Mouse (Mus musculus) left cerebral cortex, postnatal 25 days (tissue): ENCODE results near the gene Vasn. TPM values are rescaled to one million over a fixed set of nuclear protein-coding genes. Genes with fewer than 3 reads are reported as not detected.

ENCODE experiments used
- DNase-seq, 2 experiments: peaks; one replicate each; pipeline ENCODE4 v3.0.0; 2022; ENCODE audit warnings: low spot score in 2 of 2, mixed read lengths in 1 of 2
- intact Hi-C: fragments of 180-260 bp; cut with DNase I; formaldehyde crosslinking; loops from one replicate; pipeline ENCODE4 v1.15.1; 2025
- total RNA-seq, 2 experiments: library from RNA; stranded (reverse); gene quantifications; 2 replicates each; pipeline ENCODE4 v1.2.3; 2021

The Vasn gene
- total RNA-seq, 2 experiments from 2014 or later = 7.5 to 9.9 TPM

DNA sequence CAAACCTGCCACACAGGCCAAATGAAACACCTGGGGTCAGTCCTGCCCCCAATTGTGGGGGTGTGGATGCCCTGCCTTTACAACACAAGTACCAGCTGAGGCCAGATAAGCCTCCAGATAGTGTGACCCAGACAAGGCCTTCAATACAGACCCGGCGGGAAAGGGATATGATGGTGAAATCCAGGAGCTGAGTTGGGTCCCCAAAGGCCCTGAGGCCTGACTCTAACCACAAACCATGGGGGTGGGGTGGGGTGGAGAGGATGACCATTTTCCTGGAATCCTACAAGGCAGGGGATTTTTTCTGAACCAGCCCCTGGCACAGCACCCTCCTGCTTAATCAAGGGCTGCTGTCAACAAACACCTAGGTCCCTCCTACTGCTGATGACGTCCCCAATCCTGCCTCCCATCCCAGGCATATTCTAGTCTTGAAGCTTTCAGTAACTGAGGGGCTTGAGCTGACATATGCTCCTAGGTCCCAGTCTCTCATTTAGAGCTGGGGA is 800 bp upstream of the Vasn start:
- intact Hi-C loops = no loop called here

DNA sequence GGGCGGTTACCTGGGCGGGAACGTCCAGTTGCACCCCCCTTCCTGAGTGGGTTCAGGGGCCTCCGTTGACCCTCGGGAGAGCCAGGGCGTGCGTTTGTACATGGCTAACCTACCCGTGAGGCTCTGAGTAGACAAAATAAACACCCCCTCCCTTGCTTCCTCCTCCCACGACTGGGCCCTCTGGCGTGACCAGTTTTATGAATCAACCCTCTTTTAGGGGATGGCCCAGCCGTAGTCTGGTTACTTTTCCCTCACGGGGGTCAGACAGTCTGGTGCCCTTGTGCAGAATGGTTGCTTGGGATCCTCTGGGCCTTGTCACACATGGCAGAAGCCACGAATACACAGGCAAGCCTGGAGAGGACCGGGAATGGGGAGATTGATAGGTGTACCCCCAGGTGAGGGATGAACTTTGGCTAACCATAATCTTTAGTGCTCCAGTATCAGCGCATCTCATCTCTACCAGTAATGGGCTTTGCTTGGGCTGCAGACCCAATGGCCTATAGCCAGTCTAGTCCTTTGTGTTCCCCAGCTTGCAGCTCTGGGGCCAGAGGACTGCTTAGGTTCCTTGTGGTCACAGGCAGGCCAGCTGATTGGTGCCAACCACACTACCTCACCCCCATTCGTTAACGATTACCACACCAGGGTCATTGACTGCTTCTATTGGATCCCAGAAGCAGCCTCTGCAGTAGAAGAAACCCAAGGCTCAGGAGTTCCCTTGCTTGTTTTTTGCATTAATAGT is 695 bp downstream of the Vasn start:
- peak in 1 of 2 experiments; percentile 35 for DNase-seq
- intact Hi-C loops = no loop called here

More for the DNA sequence above, 800 bp upstream of the Vasn start:
- DNase-seq = no peak

DNA sequence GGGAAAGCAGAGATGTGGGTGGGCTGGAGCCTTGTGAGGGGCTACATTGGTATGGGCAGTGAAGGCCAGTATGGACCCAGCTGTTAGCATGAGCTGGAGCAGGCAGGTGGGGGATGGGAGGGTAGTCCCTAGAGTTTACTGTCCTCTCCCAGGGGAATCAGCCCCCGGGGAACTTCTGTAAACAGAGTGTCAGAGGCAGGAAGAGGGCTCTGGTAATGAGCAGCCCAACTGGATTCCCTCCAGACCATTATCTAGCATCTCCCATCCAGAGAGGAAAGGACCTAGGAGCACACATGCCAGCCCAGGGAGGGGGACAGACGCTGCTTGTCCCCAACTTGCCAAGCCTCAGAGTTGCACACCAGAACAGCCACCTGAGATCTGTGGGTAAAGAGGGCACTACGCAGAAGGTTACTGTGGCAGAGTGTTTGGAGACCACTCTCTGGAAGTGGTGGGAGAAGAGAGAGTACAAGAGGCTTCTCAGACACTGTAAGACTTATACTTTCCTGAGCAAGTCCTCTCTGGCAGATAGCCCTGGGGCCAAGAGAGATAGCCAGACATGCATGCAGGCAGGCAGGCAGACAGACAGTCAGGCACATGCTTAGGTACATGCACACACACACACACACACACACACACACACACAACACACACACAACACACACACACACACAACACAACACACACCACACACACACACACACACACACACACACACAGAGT is 1.5 kb downstream of the Vasn start:
- DNase-seq = no peak
- intact Hi-C loops = no loop called here

DNA sequence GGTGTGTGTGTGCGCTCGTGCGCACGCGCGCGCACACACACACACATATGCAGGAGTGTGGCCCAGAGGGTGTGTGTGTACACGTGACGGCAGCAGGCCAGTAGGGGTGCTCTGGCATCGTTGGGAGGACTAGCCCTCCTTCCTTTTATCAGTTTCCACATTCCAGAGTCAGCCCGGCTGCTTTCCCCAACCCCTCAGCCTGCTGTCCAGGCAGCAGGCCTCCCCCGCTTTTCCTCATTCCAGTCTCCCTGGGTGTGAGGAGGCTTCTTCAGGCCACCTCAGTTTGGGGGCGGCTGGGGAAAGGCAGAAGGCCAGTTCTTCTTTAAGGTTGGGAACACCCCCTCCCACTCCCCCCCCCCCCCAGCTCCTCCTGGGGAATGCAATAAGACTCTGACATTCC is 2.4 kb downstream of the Vasn start:
- intact Hi-C loops = loop anchor here (1.0 kb wide), 1 partner anchor 16 kb away; no protein-coding TSS in a partner anchor
- DNase-seq = peak; percentile 47 to 90

DNA sequence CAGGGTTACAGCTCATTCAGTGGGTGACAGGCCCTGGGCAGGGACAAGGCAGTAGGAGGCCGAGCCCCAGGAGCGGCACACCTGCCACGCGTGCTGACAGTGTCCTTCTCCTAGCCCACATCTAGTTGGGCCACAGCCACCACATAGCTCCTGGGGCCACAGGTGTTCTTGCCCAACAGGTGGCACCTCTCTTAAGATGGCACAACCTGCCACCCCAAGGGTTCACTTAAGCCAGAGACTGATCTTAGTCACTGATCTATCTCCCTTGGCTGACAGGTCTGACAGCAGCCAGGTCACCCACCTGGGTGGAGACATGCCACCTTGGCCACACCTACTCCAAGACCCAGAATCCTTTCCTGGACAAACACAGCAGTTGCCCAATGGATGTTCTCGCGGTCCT is 3.2 kb downstream of the Vasn start:
- intact Hi-C loops = loop anchor here (1.0 kb wide), 1 partner anchor 15 kb away; no protein-coding TSS in a partner anchor
- DNase-seq = no peak

DNA sequence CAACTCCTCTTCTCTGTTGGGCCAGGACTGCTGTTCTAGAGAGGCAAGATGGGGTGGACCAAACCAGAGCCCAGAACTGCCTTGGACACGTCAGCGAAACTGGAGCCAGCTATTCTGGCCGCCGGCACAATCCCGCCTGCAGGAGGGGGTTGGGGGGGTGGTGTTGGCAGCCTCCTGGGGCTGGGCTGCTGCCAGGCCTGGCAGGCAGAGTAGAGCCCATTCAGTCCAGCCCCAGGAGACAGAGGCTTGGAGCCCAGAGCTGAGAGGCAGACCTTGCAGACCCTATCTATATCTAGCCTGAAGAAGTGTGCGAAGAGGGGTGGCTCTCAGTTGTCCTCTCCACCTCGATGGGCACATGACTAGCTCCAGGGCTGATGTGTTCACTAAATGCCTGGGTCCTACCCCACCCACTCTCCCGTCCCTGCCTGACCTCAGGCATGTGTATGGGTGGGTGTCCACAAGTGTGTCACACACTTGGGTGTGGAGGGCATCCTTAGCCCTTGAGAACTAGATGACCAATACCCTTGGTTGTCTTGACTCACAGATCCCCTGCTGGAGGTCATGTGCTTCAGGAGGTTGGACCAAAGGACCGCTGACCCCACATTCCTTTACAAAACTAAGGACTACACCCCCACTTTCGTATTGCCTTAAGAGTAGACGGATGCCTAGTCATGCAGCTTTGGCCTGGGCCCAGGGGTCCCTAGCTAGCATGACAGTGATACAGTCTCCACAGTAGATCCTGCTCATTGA is 4.1 kb downstream of the Vasn start:
- peak; percentile 77 to 86 for DNase-seq
- intact Hi-C loops = no loop called here

DNA sequence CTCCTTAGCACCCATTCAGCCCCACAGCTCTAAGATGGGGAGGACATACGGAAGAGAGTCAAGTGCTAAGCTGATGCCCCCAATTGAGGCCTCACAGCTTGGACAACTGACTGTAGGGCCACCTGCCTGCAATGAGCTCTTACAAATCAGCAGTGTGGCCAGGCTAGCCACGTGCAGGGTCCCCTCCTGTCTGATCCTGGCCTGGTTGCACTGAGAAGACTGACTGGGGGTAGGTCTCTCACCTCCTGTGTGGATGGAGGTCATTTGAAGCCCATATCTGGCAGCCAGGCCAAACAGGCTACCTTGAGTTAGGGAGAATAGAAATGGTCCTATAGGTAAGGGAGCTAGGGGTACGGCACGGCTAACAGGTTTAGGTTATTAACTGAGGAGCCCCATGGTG is 6.1 kb downstream of the Vasn start:
- DNase-seq = no peak
- intact Hi-C loops = no loop called here

DNA sequence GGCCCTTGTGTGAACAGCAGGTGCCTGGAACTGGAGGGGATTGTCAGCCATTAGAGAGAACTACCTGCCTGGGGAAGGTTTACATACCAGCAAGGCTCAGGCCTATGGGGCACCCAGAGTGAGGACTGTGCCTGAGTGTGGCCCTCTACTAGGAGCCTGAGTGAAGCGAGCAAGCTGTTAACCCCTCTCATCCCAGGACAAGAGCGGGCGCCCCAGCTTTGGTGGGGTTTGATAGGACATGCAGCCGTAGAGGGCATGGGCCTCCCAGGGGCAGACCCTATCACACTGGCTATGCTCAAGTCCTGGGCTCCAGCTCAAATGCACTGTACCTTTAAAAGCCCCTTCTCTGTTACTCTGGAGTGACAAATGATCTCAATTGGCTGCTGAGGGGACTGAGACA is 7.1 kb downstream of the Vasn start:
- DNase-seq = no peak
- intact Hi-C loops = no loop called here

DNA sequence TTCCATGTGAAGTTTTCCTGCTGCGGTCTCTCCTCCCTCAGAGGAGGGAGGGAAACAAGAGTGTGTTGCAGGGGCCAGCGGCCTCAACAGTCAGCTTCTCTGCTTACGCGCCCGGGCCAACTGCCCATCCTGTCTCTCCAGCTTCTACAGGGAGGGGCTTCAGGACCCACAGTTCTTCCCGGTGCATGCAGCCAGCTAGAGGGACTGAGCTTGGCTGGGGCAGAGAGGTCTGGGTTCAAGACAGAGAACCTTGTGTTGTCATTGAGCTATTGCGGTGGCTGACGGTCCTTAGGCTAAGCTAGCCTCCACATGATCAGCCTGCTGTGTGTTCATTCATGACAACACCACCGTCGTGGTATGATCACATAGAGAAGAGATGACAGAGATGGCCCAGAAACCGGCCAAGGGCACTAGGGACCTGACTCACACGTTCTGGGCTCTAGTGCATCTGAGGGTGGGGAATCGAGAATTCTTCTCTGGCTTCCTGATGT is 8.0 kb downstream of the Vasn start:
- intact Hi-C loops = no loop called here
- no peak for DNase-seq

DNA sequence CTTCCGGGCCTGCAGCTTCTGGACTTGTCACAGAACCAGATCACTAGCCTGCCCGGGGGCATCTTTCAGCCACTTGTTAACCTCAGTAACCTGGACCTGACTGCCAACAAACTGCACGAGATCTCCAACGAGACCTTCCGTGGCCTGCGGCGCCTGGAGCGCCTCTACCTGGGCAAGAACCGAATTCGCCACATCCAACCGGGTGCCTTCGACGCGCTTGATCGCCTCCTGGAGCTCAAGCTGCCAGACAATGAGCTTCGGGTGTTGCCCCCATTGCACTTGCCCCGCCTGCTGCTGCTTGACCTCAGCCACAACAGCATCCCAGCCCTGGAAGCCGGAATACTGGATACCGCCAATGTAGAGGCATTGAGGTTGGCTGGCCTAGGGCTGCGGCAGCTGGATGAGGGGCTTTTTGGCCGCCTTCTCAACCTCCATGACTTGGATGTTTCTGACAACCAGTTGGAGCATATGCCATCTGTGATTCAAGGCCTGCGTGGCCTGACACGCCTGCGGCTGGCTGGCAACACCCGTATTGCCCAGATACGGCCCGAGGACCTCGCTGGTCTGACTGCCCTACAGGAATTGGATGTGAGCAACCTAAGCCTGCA is 8.8 kb downstream of the Vasn start:
- DNase-seq = no peak
- intact Hi-C loops = no loop called here

DNA sequence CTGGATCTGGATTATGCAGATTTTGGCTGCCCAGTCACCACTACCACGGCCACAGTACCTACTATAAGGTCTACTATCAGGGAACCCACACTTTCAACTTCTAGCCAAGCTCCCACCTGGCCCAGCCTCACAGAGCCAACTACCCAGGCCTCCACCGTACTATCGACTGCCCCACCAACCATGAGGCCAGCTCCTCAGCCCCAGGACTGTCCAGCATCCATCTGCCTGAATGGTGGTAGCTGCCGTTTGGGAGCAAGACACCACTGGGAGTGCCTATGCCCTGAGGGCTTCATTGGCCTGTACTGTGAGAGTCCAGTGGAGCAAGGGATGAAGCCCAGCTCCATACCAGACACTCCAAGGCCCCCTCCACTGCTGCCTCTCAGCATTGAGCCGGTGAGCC is 9.5 kb downstream of the Vasn start:
- intact Hi-C loops = no loop called here
- DNase-seq = no peak

DNA sequence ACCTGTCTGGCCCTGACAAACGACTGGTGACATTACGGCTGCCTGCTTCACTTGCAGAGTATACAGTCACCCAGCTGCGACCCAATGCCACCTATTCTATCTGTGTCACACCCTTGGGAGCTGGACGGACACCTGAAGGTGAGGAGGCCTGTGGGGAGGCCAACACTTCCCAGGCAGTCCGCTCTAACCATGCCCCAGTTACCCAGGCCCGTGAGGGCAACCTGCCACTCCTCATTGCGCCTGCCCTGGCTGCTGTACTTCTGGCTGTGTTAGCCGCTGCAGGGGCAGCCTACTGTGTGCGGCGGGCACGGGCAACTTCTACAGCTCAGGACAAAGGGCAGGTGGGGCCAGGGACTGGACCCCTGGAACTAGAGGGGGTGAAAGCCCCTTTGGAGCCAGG is 10.0 kb downstream of the Vasn start:
- intact Hi-C loops = no loop called here
- no peak for DNase-seq

DNA sequence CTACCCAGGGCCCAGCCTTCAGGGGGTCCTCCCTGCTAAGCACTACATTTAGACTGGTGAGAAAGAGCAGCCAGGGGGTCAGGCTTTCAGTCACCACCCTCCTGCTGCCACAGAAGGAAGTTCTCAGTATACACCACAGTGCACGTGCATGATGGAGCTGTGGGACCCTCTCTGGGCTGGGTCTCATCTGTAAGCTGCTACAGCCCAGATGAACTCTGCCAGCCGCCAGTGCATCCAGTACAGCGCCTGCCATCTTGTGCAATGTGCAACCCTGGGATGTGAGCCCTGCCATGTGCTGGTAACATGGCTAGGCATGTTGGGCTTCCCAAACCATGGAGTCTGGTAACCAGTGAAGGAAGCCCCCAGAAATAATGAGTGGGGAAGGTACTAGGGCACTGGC is 10.4 kb downstream of the Vasn start:
- DNase-seq = no peak
- intact Hi-C loops = no loop called here

DNA sequence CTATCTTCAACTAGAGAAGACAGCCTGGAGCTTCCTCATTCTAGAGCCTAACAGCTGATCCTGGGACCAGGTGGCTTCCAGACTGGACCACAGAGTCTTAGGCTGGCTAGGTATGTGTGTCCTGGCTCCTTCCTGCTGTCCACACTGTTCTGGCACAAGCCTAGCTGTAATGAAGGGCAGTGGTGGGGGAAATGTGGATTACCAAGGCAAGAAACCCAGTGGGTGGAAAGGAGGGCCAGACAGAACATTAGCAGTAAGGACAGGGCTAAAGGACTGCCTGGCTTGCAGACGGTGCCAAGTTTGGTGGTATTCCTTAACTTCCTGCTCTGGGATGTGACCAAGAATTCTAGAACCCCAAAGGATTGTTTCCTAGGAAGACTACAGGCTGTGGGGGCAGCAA is 11.3 kb downstream of the Vasn start:
- no peak for DNase-seq
- intact Hi-C loops = no loop called here

DNA sequence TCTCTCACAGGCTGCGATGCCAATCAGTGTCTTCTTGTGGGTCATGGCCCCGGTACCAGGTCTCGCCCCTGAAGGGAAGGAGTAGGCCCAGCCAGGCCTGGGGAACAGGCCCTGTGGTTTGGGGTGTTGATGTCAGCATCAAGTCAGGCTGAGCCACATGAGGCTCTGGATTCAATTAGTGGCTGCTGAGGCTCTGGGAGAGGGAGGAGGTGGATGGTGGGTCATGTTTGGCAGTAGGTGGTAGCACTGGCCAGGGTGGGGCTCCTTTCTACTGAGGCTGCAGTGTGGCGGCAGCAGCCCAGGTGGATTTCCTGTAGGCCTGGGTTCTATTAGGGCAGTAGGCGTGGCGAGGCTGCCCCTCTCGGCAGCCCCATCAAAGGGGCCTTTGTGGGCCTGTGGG is 11.9 kb downstream of the Vasn start:
- intact Hi-C loops = loop anchor here (2.0 kb wide), 1 partner anchor 21 kb away; no protein-coding TSS in a partner anchor

DNA sequence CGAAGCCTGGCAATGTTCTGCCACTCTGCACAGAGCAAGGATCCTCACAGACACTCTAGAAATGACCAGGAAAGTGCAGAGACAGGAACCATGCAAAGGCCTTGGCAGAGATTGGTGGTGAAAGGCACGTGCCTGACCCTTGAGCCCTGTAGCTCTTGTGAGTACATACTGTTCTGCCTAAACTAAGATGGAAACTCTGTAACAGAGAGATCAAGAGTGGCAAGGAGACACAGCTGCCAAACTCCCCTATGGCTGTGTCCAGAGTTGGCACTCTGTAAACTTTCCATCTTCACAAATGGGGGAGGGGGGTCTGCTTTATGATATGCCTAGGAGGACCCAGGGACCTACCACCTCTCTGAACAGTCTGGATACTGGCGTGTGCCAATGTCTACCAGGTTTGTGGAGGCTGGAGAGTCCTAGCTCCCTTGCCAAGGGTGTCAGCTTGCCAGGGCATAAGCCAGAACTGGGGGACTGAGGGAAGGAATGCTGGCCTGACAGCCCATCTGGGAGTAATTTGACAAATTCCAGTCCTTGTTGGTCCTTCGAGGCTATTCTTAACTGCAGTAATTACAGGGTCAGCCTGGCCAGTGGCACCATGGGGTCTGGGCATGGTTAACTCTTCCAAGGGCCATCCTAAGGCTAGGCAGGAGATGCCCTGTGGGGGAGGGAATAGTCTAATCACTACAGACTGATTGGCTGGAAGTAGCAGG is 13.1 kb downstream of the Vasn start:
- intact Hi-C loops = loop anchor here (2.0 kb wide), 1 partner anchor 22 kb away; no protein-coding TSS in a partner anchor
- no peak for DNase-seq

More for the DNA sequence above, 11.9 kb downstream of the Vasn start:
- DNase-seq = no peak

DNA sequence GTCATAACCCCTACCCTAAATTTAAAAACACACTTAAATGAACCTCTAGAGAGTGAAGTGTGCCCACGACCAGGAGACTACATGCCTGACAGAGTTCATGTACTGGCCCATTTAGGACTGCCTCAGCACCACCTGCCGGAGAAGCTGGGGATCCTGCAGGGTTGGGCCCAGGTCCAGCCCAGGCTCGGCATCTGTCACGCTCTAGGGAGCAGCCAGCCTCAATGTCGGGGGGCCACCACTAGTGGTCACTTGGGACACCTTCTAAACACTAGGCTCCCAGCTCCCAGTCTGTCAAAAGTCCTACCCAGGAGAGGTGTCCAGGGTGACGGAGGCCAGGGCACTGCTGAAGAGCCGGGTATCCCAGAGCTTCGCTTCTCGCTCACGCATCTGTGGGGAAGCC is 15.0 kb downstream of the Vasn start:
- DNase-seq = no peak
- intact Hi-C loops = no loop called here

DNA sequence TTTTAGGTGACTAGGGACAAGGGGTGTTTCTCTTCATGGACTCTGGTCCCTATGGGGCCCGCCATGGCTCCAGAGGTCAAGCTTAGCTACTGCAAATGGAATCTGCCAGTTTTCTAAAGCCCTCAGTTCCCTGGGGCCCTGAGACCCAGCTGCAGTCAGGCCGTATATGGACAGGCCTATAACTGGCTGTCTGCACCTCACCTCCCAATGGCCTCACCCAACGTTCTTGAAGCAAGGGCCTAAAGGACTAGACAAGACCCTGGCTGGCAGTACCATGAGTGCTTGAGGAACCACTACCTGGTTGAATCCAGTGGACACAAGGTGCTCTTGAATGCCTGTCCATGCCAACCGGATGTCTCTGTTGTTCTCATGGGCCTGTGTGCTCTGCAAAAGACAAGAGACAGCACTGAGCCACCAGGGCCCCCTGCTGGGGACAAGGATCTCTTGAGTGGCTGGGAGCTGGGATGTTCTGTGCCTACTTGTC is 15.6 kb downstream of the Vasn start:
- intact Hi-C loops = no loop called here
- DNase-seq = no peak
